Mouse (Mus musculus) small intestine, adult 10 weeks (tissue): ENCODE data around the gene Nanos2. TPM values are rescaled to one million over a fixed set of nuclear protein-coding genes. Genes with fewer than 3 reads are reported as not detected.

Experiments used
- polyA plus RNA-seq: library from polyadenylated mRNA; stranded (reverse); fragments of 350-450 nt; fragmentation: Illumina TruSeq; extraction: RNeasy Lipid Tissue Mini Kit (QIAGEN cat#74804); gene quantifications from one replicate; pipeline ENCODE4 v1.2.3, GENCODE M21; 2014; ENCODE audit warnings: low replicate concordance

Nanos2 gene
- polyA plus RNA-seq = not detected

GRCm38 (mm10) chr7:18987100-18987499, at the start of gene Nanos2:
Gene Nanos2 (plus strand): TSS chr7:18987400.

GRCm38 (mm10) chr7:18990601-18991295, 3.5 kb downstream of the Nanos2 start, which contains the start of gene Mypop:
Gene Mypop (plus strand): TSS chr7:18991245.

DNA sequence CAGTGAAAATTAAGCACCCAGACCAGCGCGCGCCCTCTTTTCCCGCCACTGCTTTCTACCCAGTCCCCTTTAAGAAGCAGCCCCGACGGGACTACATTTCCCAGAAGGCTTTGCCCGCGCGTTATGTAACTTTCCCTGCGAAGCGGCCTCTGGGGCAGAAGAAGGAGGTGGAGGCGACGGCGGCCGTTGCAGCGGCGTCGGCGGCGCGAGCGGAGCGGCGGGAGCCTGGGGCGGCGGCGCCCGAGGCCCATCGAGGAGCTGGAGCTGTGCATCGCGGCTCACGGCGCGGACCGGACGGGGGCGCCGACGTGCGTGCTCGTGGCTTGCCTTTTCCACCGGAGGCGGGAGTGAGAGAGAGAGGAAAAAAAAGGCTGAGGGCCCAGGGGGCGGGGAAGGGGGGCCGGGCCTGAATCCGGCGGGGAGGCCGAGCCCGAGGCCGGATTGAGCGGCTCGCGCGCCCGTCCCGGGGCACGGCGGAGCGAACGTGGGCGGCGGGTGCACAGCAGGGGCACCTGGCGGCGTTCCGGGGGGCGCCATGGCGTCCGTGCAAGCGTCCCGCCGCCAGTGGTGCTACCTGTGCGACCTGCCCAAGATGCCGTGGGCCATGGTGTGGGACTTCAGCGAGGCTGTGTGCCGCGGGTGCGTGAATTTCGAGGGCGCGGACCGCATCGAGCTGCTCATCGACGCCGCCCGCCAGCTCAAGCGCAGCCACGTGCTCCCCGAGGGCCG, 16.9 kb downstream of the Nanos2 start, which contains the start of gene Irf2bp1:
Gene Irf2bp1, plus strand, starts transcription at position 143 of the 729 bp plus-strand sequence.

GRCm38 (mm10) chr7:19023357-19023814, 36.2 kb downstream of the Nanos2 start, which contains the start of gene Foxa3:
Gene Foxa3 (minus strand): TSS chr7:19023538.

GRCm38 (mm10) chr7:19024096-19024506, 36.9 kb downstream of the Nanos2 start, which contains the start of gene Sympk:
Gene Sympk (plus strand): TSS chr7:19024377.

Other genes starting within 250 kb of the Nanos2 start
- not detected for gene Psg19, start 188.9 kb upstream of the Nanos2 start, polyA plus RNA-seq
- not detected for gene Psg17, start 165.8 kb upstream of the Nanos2 start, polyA plus RNA-seq
- gene Mill2, start 147.4 kb upstream of the Nanos2 start, polyA plus RNA-seq = 4.1 TPM
- not detected for gene Pglyrp1, start 116.1 kb upstream of the Nanos2 start, polyA plus RNA-seq
- 0.71 TPM for gene Ccdc61, start 77.0 kb upstream of the Nanos2 start, polyA plus RNA-seq
- gene Nova2, start 61.5 kb upstream of the Nanos2 start, polyA plus RNA-seq = 0.07 TPM
- not detected for gene Mypop, start 3.8 kb downstream of the Nanos2 start, polyA plus RNA-seq
- 0.52 TPM for gene Irf2bp1, start 16.6 kb downstream of the Nanos2 start, polyA plus RNA-seq
- gene Foxa3, start 36.1 kb downstream of the Nanos2 start, polyA plus RNA-seq = 4.9 TPM
- gene Sympk, start 37.0 kb downstream of the Nanos2 start, polyA plus RNA-seq = 1.7 TPM
- gene Rsph6a, start 67.3 kb downstream of the Nanos2 start, polyA plus RNA-seq = not detected
- not detected for gene Dmwd, start 88.8 kb downstream of the Nanos2 start, polyA plus RNA-seq
- gene Dmpk, start 96.4 kb downstream of the Nanos2 start, polyA plus RNA-seq = 1.3 TPM
- 0.33 TPM for gene Six5, start 107.2 kb downstream of the Nanos2 start, polyA plus RNA-seq
- gene Gm4969, start 131.0 kb downstream of the Nanos2 start, polyA plus RNA-seq = not detected
- gene Fbxo46, start 132.5 kb downstream of the Nanos2 start, polyA plus RNA-seq = 0.48 TPM
- gene Qpctl, start 161.9 kb downstream of the Nanos2 start, polyA plus RNA-seq = 2.7 TPM
- 1.3 TPM for gene Snrpd2, start 162.3 kb downstream of the Nanos2 start, polyA plus RNA-seq
- 0.22 TPM for gene Gipr, start 178.7 kb downstream of the Nanos2 start, polyA plus RNA-seq
- not detected for gene Eml2, start 189.0 kb downstream of the Nanos2 start, polyA plus RNA-seq
- gene Gpr4, start 225.1 kb downstream of the Nanos2 start, polyA plus RNA-seq = 1.4 TPM
- gene Opa3, start 240.9 kb downstream of the Nanos2 start, polyA plus RNA-seq = 6.8 TPM